Mouse (Mus musculus) layer of hippocampus, postnatal 10 days (tissue): ENCODE measurements at regions not wholly inside any gene's neighbourhood (a gene's known extent, or its start where the extent isn't known, plus 50 kb on each side); places are given as distances from the start of the nearest gene placed in this dataset.

Experiments used
- DNase-seq, 2 experiments: peaks; one replicate each; pipeline ENCODE4 v3.0.0; 2021; ENCODE audit warnings: low spot score in 2 of 2

DNA sequence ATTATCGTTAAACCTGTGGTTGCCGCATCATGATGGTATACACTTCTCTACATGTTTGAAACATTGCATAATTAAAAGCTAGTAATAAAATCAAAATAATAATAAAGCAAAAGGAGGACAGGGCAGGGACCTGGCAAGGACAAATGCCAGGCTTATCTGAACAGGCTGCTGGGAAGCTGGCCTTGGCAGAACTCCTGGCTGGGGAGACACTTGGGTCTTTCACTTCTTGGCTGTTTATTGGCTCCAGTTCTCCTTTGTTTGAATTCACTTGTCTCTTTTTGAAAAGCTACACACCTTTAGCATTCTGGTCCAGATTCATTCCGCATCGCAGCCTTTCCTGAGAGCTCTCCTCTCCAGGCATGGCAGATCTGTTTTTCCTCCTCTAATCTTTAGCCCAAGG lies 91.6 kb upstream of the Nckap5 start:
- DNase-seq: no peak

- no peak for DNase-seq
Measured at GRCm38 (mm10) chr1:126918876-126919275, 88.3 kb upstream of the Nckap5 start.

DNA sequence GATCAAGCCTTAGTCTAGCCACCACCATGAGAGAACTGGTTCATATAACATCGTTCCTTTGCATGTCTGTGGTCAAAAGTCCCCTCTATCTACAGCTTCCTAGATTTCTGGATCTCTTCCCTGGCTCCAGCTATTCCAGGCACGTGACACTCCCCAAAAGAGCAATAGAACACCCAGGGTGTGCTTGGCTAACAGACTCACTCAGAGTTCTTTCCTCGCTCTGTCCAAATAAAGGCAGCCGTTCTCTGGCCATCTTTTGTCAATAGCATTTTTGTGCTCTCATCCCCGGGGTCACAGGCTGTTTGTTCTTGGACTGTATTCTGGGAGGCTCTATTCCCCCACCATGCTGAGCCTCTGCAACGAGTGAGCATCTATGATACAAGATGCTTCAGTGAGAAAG lies 87.3 kb upstream of the Nckap5 start:
- DNase-seq: no peak

DNA sequence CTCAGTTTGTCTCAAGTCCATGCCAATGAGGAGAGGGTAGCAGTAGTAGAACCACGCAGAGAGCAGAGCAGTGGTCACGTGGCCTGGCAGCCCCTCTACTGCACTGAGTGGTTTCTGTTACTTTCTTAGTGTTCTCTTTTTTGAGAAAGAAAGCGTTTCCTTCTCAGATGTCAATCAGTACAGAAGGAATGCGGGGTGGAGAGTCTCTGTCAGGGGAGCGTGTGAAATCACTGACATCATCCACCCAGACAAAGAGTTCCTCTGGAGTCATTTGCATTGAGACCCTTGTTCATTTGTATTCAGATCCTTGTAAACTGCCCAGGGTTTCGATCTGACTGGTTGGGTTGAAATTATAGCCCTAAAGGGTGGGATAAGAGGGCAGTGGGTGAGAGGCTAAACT lies 85.8 kb upstream of the Nckap5 start:
- DNase-seq: no peak

DNA sequence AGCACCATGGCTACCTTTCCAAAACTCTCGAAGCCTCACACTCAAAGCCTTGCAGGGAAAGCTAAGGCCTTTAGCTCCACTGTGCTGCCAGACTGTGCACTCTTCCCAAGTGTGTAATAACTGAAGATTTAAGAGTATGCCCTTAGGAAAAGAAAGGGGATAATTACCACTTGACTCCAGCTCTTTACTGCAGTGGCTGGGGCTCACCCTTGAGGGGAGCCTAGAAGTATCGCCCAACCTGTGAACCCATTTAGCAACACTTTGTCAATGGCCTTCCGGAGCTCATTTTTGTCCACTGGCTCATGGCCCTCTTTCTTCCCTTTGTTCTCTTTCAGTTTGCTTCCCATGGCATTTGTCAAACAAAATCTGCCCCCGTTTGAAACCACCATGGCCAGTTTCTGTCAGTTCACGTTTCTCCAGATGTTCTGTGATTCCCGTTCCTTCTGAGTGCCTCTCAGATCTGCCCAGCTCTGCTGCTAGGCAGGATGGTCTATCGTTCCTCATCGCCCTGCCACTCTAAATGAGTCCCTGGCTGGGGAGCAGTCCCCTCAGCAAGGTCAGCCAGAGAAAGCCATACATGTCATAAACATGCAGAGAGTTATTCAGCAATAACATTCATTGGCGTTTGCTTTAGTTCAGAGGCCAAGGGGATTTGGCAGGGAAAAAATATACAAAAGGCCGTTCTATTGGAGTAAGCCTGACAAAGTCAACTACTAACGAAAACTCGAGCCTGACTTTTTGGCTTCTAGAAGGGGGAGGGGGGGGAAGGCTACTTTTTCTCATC lies 80.9 kb upstream of the Nckap5 start:
- no peak for DNase-seq

DNA sequence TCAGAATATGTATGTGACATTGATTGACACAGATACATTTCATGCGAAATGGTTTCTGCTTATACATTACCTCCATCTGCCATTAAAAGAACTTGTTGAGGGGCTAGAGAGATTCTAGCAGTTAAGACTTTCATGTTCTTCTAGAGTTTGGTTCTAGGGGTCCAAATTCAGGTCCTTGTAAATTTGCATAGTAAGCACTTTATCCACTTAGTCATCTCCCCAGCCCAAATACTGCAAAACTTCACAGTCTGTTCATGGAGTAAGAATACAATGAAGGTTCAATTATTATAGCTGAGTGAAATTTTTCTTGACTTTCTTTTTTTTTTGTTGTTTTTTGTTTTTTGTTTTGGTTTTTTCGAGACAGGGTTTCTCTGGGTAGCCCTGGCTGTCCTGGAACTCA lies 76.8 kb upstream of the Nckap5 start:
- DNase-seq: no peak

- no peak for DNase-seq
Measured at GRCm38 (mm10) chr1:126898484-126898883, 67.9 kb upstream of the Nckap5 start.

- DNase-seq: no peak
Measured at GRCm38 (mm10) chr1:126896895-126897294, 66.3 kb upstream of the Nckap5 start.

DNA sequence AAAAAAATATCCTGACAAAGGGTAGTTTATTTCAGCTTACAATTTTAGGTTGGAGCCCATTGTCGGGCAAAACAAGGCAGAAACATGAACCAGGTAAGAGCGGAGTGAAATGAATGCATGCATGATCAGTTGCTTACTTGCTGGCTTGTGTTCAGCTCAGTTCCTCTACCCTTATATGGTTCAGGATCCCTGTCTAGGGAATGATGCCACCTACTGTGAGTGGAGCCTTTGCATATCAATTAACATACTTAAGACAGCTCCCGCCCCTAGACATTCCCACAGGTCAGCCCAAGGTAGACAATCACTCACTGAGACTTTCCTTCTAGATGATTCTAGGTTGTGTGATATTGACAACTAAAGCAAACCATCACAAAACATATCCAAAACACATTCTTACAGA lies 50.2 kb upstream of the Nckap5 start:
- DNase-seq: no peak
